ENCODE assay signal across 8 mouse cellular contexts in genomic region chr14:59837691-59838241, GRCm38 (mm10).
DNase-seq lines count a peak whose midpoint lies in the region; ATAC-seq and TF ChIP-seq lines count a peak whose summit lies in the region.
"Not testable (repeated sequence)": the region's sequence is repeated elsewhere in the genome, so short reads cannot be mapped to it uniquely, and the experiment has no call there.

No protein-coding gene starts in this region.

- H3K9me3 ChIP-seq in embryonic facial prominence, embryonic 15.5 days (replicated peaks); forebrain, embryonic 15.5 days; hindbrain, embryonic 16.5 days (ENCODE audit: control insufficient read depth, low read length); limb, embryonic 14.5 days (ENCODE audit: control insufficient read depth, low read length); midbrain, embryonic 13.5 days; midbrain, postnatal 0 days (ENCODE audit: low read length): not testable (repeated sequence)

- not testable (repeated sequence) for H3K27me3 ChIP-seq in embryonic facial prominence, embryonic 15.5 days; forebrain, embryonic 15.5 days; hindbrain, embryonic 16.5 days (replicated peaks; ENCODE audit: control insufficient read depth, insufficient read depth, low read length); limb, embryonic 14.5 days (ENCODE audit: control insufficient read depth, insufficient read depth, low read length); midbrain, embryonic 13.5 days; midbrain, postnatal 0 days (ENCODE audit: insufficient read depth, low read length)

- H3K4me2 ChIP-seq in embryonic facial prominence, embryonic 15.5 days (replicated peaks); forebrain, embryonic 15.5 days (replicated peaks); hindbrain, embryonic 16.5 days (ENCODE audit: low read length); limb, embryonic 14.5 days (replicated peaks; ENCODE audit: low read depth, low read length, severe bottlenecking); midbrain, embryonic 13.5 days (replicated peaks); midbrain, postnatal 0 days (ENCODE audit: low read depth, low read length, poor library complexity, severe bottlenecking): not testable (repeated sequence)

- H3K4me1 ChIP-seq in embryonic facial prominence, embryonic 15.5 days; hindbrain, embryonic 16.5 days (ENCODE audit: control insufficient read depth, insufficient read depth, low read depth, low read length); limb, embryonic 14.5 days (ENCODE audit: control insufficient read depth, insufficient read depth, low read length); midbrain, embryonic 13.5 days (replicated peaks); midbrain, postnatal 0 days (ENCODE audit: insufficient read depth, low read length): not testable (repeated sequence)
- H3K4me1 ChIP-seq in forebrain, embryonic 15.5 days: peaks cover 14% of the 10 kb centered on the region

- WGBS in embryonic facial prominence, embryonic 15.5 days: no CpG with 5 or more reads among the region's 3 CpGs
- WGBS in forebrain, embryonic 15.5 days: no CpG with 5 or more reads among the region's 3 CpGs
- no CpG with 5 or more reads among the region's 3 CpGs for WGBS in hindbrain, embryonic 16.5 days
- no CpG with 5 or more reads among the region's 3 CpGs for WGBS in limb, embryonic 14.5 days
- WGBS in midbrain, embryonic 13.5 days: no CpG with 5 or more reads among the region's 3 CpGs
- no CpG with 5 or more reads among the region's 3 CpGs for WGBS in midbrain, postnatal 0 days

- not testable (repeated sequence) for H3K27ac ChIP-seq in embryonic facial prominence, embryonic 15.5 days (replicated peaks); hindbrain, embryonic 16.5 days (ENCODE audit: low read depth, low read length); limb, embryonic 14.5 days (replicated peaks; ENCODE audit: low read depth, low read length); midbrain, embryonic 13.5 days
- H3K27ac ChIP-seq in forebrain, embryonic 15.5 days (replicated peaks): peak overlapping the region; percentile 68; the same call in 1 of the 2 replicates
- H3K27ac ChIP-seq in midbrain, postnatal 0 days (ENCODE audit: low read depth, low read length): peak overlapping the region; percentile 51; the same call in 1 of the 2 replicates

- DNase-seq in limb, embryonic 14.5 days (ENCODE audit: low spot score); midbrain, postnatal 0 days (ENCODE audit: low spot score): not testable (repeated sequence)

- H3K4me3 ChIP-seq in embryonic facial prominence, embryonic 15.5 days (replicated peaks); forebrain, embryonic 15.5 days; hindbrain, embryonic 16.5 days (ENCODE audit: low read length); limb, embryonic 14.5 days (replicated peaks; ENCODE audit: low read length); midbrain, embryonic 13.5 days (replicated peaks); midbrain, postnatal 0 days (ENCODE audit: low read depth, low read length): not testable (repeated sequence)

- peak; percentile 75 for ATAC-seq in cerebellum, adult (ENCODE audit: insufficient number of reproducible peaks, low FRiP score, low TSS enrichment)
- ATAC-seq in embryonic facial prominence, embryonic 15.5 days (ENCODE audit: insufficient number of reproducible peaks, low FRiP score, low TSS enrichment, low read depth): peak; percentile 70; the same call in 1 of the 2 replicates
- peak; percentile 91 for ATAC-seq in forebrain, embryonic 15.5 days (replicated peaks)
- peak; percentile 22; the same call in 1 of the 2 replicates for ATAC-seq in granulocyte monocyte progenitor cell, adult 5-6 weeks (replicated peaks; ENCODE audit: poor library complexity, severe bottlenecking)
- ATAC-seq in hindbrain, embryonic 16.5 days: peak; percentile 86
- peak; percentile 57; the same call in 1 of the 2 replicates for ATAC-seq in limb, embryonic 14.5 days (ENCODE audit: low FRiP score, low read depth)
- ATAC-seq in midbrain, embryonic 13.5 days: peak; percentile 82
- peak; percentile 79 for ATAC-seq in midbrain, postnatal 0 days (ENCODE audit: low FRiP score)

- TF ChIP-seq CTCF in midbrain, postnatal 0 days (IDR thresholded peaks at IDR 0.05): not testable (repeated sequence)

- not testable (repeated sequence) for H3K9ac ChIP-seq in embryonic facial prominence, embryonic 15.5 days; forebrain, embryonic 15.5 days (replicated peaks); hindbrain, embryonic 16.5 days (ENCODE audit: low read depth, low read length); limb, embryonic 14.5 days (ENCODE audit: low read depth, low read length, severe bottlenecking); midbrain, embryonic 13.5 days (replicated peaks); midbrain, postnatal 0 days (replicated peaks; ENCODE audit: low read length, poor library complexity, severe bottlenecking)

- not testable (repeated sequence) for H3K36me3 ChIP-seq in embryonic facial prominence, embryonic 15.5 days; forebrain, embryonic 15.5 days; hindbrain, embryonic 16.5 days (ENCODE audit: control insufficient read depth, insufficient read depth, low read length); limb, embryonic 14.5 days (ENCODE audit: control insufficient read depth, insufficient read depth, low read length); midbrain, embryonic 13.5 days; midbrain, postnatal 0 days (ENCODE audit: insufficient read depth, low read length)

- TF ChIP-seq POLR2A in limb, embryonic 14.5 days (IDR thresholded peaks at IDR 0.05; ENCODE audit: borderline replicate concordance, extremely low read depth, insufficient read depth, insufficient read length): not testable (repeated sequence)

Comparison
In these comparisons a context has a peak if more than half of its experiments do, and no peak if none do; other contexts are left out.
1. ATAC-seq: peak in every context shown above with its lines; median percentile 91 in forebrain, embryonic 15.5 days; 86 in hindbrain, embryonic 16.5 days; 82 in midbrain, embryonic 13.5 days; 79 in midbrain, postnatal 0 days; 75 in cerebellum, adult; 70 in embryonic facial prominence, embryonic 15.5 days; 57 in limb, embryonic 14.5 days; 22 in granulocyte monocyte progenitor cell, adult 5-6 weeks.